Mouse (Mus musculus) myocyte (in vitro differentiated cells): Measurements from ENCODE around the gene Anapc11.

Experiments
- MYOD1 ChIP-seq, 3 experiments: IDR thresholded peaks; one replicate each; pipeline ENCODE4 v1.6.1; 2011; ENCODE audit warnings: control low read depth in 2 of 3, low read depth in 2 of 3, mild to moderate bottlenecking in 2 of 3, moderate library complexity in 1 of 3; ENCODE audit not compliant: insufficient read length in 2 of 3, control insufficient read depth in 1 of 3
- MYOG ChIP-seq, 3 experiments: IDR thresholded peaks; one replicate each; pipeline ENCODE4 v1.6.1; 2011; ENCODE audit warnings: control low read depth in 2 of 3, low read depth in 2 of 3, mild to moderate bottlenecking in 2 of 3; ENCODE audit not compliant: insufficient read length in 2 of 3, control insufficient read depth in 1 of 3, insufficient read depth in 1 of 3
- POLR2A ChIP-seq: IDR thresholded peaks from one replicate; pipeline ENCODE4 v1.6.1; 2011; ENCODE audit warnings: low read depth, mild to moderate bottlenecking, control low read depth, moderate library complexity; ENCODE audit not compliant: insufficient read length
- TCF12 ChIP-seq: IDR thresholded peaks from one replicate; pipeline ENCODE4 v1.6.1; 2011; ENCODE audit warnings: mild to moderate bottlenecking, control low read depth; ENCODE audit not compliant: poor library complexity, insufficient read depth, severe bottlenecking

DNA sequence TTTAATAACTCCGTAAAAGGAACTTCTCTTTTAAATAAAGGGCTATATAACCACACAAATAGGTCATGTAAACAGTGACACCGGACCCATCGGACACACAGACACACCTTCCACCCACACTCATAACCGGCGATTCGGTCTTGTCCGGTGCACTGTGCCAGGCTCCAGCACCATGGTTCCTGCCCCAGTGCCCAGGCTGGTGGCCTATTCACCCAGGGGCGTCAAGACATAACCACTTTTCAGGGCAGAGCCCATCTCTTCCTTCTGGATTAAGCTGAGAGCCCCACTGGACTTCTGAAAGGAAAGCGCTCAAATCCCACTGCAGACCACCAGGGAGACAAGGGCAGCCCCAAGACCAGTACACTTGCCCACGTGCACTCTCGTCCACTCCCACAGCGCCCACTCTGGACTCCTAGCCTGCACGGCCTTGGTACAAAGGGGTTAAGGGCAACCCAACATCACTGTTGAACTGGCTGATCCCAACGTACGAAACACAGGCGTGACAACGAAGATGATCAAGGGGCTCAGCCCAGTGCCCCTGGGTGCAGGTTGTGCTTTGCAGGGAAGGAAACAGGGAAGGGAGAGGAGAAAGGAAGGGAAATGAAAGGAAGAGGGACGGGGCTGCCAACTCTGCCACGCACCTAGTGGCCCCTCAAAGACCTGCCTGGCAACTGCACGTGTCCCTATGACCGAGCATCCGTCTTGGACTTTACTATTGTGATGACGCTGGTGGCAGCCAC, 30.6 kb downstream of the Anapc11 start:
- TF ChIP-seq MYOG (IDR thresholded peaks at IDR 0.05; ENCODE audit: control insufficient read depth in 1 of 3, insufficient read depth in 1 of 3, insufficient read length in 2 of 3, low read depth in 2 of 3) (no peak), TCF12 (no peak), POLR2A (no peak), MYOD1 (IDR thresholded peaks at IDR 0.05; ENCODE audit: control insufficient read depth in 1 of 3, insufficient read length in 2 of 3, low read depth in 2 of 3) (no peak)
